Mouse (Mus musculus) hindbrain, postnatal 0 days (tissue): ENCODE measurements around the gene Kcnn3. TPM values are rescaled to one million over a fixed set of nuclear protein-coding genes. Genes with fewer than 3 reads are reported as not detected.

Experiments used
- ATAC-seq: fragments of 200-750 bp; cut with Nextera tagmentation; 2 replicates; pipeline ENCODE4 v1.8.0; 2017; ENCODE audit warnings: mild to moderate bottlenecking, moderate TSS enrichment, moderate library complexity
- DNase-seq: peaks from one replicate; pipeline ENCODE4 v3.0.0-alpha.2; 2015; ENCODE audit warnings: low spot score
- H3K27ac ChIP-seq: fragments of 300-500 bp; sonication (generic); 2 replicates; pipeline ENCODE4 v1.5.1; 2014; ENCODE audit warnings: mild to moderate bottlenecking
- H3K27me3 ChIP-seq: fragments of 300-500 bp; sonication (generic); 2 replicates; pipeline ENCODE4 v1.6.1; 2014; ENCODE audit warnings: low read length, mixed read lengths; ENCODE audit not compliant: insufficient read depth
- H3K36me3 ChIP-seq: fragments of 300-500 bp; sonication (generic); 2 replicates; pipeline ENCODE4 v1.6.1; 2014; ENCODE audit warnings: low read length, mixed read lengths; ENCODE audit not compliant: insufficient read depth
- H3K4me1 ChIP-seq: fragments of 300-500 bp; sonication (generic); 2 replicates; pipeline ENCODE4 v1.6.1; 2014; ENCODE audit warnings: antibody characterized with exemption, low read length, mixed read lengths; ENCODE audit not compliant: insufficient read depth
- H3K4me2 ChIP-seq: fragments of 300-500 bp; sonication (generic); 2 replicates; pipeline ENCODE4 v1.6.1; 2014; ENCODE audit warnings: low read depth, mild to moderate bottlenecking, low read length, moderate library complexity, mixed read lengths
- H3K4me3 ChIP-seq: fragments of 300-500 bp; sonication (generic); 2 replicates; pipeline ENCODE4 v1.5.1; 2014; ENCODE audit warnings: low read length
- H3K9ac ChIP-seq: fragments of 300-500 bp; sonication (generic); replicated peaks from 2 replicates; pipeline ENCODE4 v1.6.1; 2014; ENCODE audit warnings: mild to moderate bottlenecking, low read length, moderate library complexity, mixed read lengths
- H3K9me3 ChIP-seq: fragments of 300-500 bp; sonication (generic); 2 replicates; pipeline ENCODE4 v1.6.1; 2016; ENCODE audit warnings: low read length, mixed read lengths
- CTCF ChIP-seq: IDR thresholded peaks from 2 replicates; pipeline ENCODE4 v1.5.1; 2016; ENCODE audit warnings: antibody characterized with exemption, control low read depth, low read depth
- WGBS: fragments of 180-500 bp; shearing (Covaris S2); extraction: QIAGEN DNeasy Blood & Tissue Kit; methylation state at CpG from one replicate; pipeline ENCODE4 v1.1.7; 2014; 5-methylcytosine and 5-hydroxymethylcytosine counted together
- polyA plus RNA-seq: library from polyadenylated mRNA; unstranded; fragments of >200 nt; fragmentation: Nextera tagmentation; extraction: Ambion mirVana; gene quantifications from 2 replicates; pipeline ENCODE4 v1.2.1, GENCODE M21; 2015
- total RNA-seq: library from RNA; depleted of rRNA; stranded (reverse); fragments of >200 nt; gene quantifications from 2 replicates; pipeline ENCODE4 v1.2.3, GENCODE M21; 2014

Gene Kcnn3
- total and polyA plus RNA-seq, 2 experiments from 2014 or later = 7.4 to 27.3 TPM

GRCm38 (mm10) chr3:89686031-89686430 is 166.1 kb downstream of the Kcnn3 start:
- H3K4me1 ChIP-seq = 0 out of 2 replicates have a peak, but pooled peaks cover 5% of the 10 kb centered on the region
- no peak for TF ChIP-seq CTCF
- ATAC-seq (no peak), DNase-seq (no peak)
- 68% methylated on average over 5 of the region's 5 CpGs for WGBS
- H3K9me3 ChIP-seq = no peaks in the 10 kb centered on the region
- H3K4me2 ChIP-seq = no peak overlapping the region
- no peak overlapping the region for H3K27ac ChIP-seq
- no peak overlapping the region for H3K9ac ChIP-seq
- no peaks in the 10 kb centered on the region for H3K36me3 ChIP-seq
- H3K4me3 ChIP-seq = no peak overlapping the region
- no peaks in the 10 kb centered on the region for H3K27me3 ChIP-seq

GRCm38 (mm10) chr3:89688694-89689581 is 169.0 kb downstream of the Kcnn3 start:
- Histone ChIP-seq H3K4me1 (0 out of 2 replicates have a peak, but pooled peaks cover 5% of the 10 kb centered on the region), H3K4me2 (peak overlapping the region; percentile 69), H3K27me3 (no peaks in the 10 kb centered on the region), H3K27ac (peak overlapping the region; percentile 72), H3K36me3 (no peaks in the 10 kb centered on the region), H3K9me3 (no peaks in the 10 kb centered on the region), H3K9ac (peak overlapping the region; percentile 61), H3K4me3 (peak overlapping the region; percentile 46)
- peak; percentile 100 for TF ChIP-seq CTCF
- ATAC-seq = peak; percentile 93
- DNase-seq = peak; percentile 93
- 3% methylated on average over 25 of the region's 25 CpGs for whole genome bisulfite sequencing

- Histone ChIP-seq H3K4me3 (no peak overlapping the region), H3K27ac (no peak overlapping the region), H3K27me3 (no peaks in the 10 kb centered on the region), H3K9ac (no peak overlapping the region), H3K4me2 (no peak overlapping the region), H3K9me3 (no peaks in the 10 kb centered on the region), H3K4me1 (0 out of 2 replicates have a peak, but pooled peaks cover 5% of the 10 kb centered on the region), H3K36me3 (no peaks in the 10 kb centered on the region)
- no peak for ATAC-seq
- DNase-seq = no peak
- WGBS = 78% methylated on average over 9 of the region's 9 CpGs
- TF ChIP-seq CTCF = no peak
Observed at GRCm38 (mm10) chr3:89691776-89692175, 171.8 kb downstream of the Kcnn3 start.

GRCm38 (mm10) chr3:89696152-89696821 is 176.3 kb downstream of the Kcnn3 start:
- Histone ChIP-seq H3K9ac (no peak overlapping the region), H3K27me3 (no peaks in the 10 kb centered on the region), H3K36me3 (no peaks in the 10 kb centered on the region), H3K4me3 (no peak overlapping the region), H3K27ac (0 out of 2 replicates have a peak overlapping the region, but pooled peaks have one; percentile 8), H3K9me3 (no peaks in the 10 kb centered on the region), H3K4me2 (no peak overlapping the region), H3K4me1 (no peaks in the 10 kb centered on the region)
- 45% methylated on average over 12 of the region's 12 CpGs for whole genome bisulfite sequencing
- ATAC-seq (peak; percentile 83), DNase-seq (peak; percentile 53)
- no peak for TF ChIP-seq CTCF

GRCm38 (mm10) chr3:89698958-89699357 is 179.0 kb downstream of the Kcnn3 start:
- Histone ChIP-seq H3K9me3 (no peaks in the 10 kb centered on the region), H3K4me1 (no peaks in the 10 kb centered on the region), H3K4me3 (no peak overlapping the region), H3K27ac (no peak overlapping the region), H3K27me3 (no peaks in the 10 kb centered on the region), H3K4me2 (no peak overlapping the region), H3K36me3 (no peaks in the 10 kb centered on the region), H3K9ac (no peak overlapping the region)
- 88% methylated on average over 1 of the region's 1 CpGs for WGBS
- no peak for TF ChIP-seq CTCF
- no peak for ATAC-seq
- DNase-seq = no peak

GRCm38 (mm10) chr3:89700461-89700860 is 180.5 kb downstream of the Kcnn3 start:
- Histone ChIP-seq H3K4me3 (no peak overlapping the region), H3K9ac (no peak overlapping the region), H3K4me1 (no peaks in the 10 kb centered on the region), H3K27me3 (no peaks in the 10 kb centered on the region), H3K36me3 (no peaks in the 10 kb centered on the region), H3K4me2 (no peak overlapping the region), H3K9me3 (no peaks in the 10 kb centered on the region), H3K27ac (no peak overlapping the region)
- DNase-seq (no peak), ATAC-seq (no peak)
- TF ChIP-seq CTCF = no peak
- WGBS = 55% methylated on average over 11 of the region's 11 CpGs
